Mouse (Mus musculus) limb, embryonic 14.5 days (tissue): ENCODE results near the gene Hs6st3. TPM values are rescaled to one million over a fixed set of nuclear protein-coding genes. Genes with fewer than 3 reads are reported as not detected.

ENCODE experiments used
- ATAC-seq: fragments of 200-750 bp; cut with Nextera tagmentation; 2 replicates; pipeline ENCODE4 v1.8.0; 2017; ENCODE audit warnings: low read depth, moderate number of reproducible peaks, moderate TSS enrichment; ENCODE audit not compliant: low FRiP score
- DNase-seq: peaks from one replicate; pipeline ENCODE4 v3.0.0-alpha.2; 2015; ENCODE audit warnings: low spot score
- H3K27ac ChIP-seq: fragments of 300-500 bp; sonication (generic); replicated peaks from 2 replicates; pipeline ENCODE4 v1.5.1; 2014; ENCODE audit warnings: low read depth, mild to moderate bottlenecking, low read length, moderate library complexity, mixed read lengths
- H3K27me3 ChIP-seq: fragments of 300-500 bp; sonication (generic); 2 replicates; pipeline ENCODE4 v1.6.1; 2014; ENCODE audit warnings: low read length, mixed read lengths; ENCODE audit not compliant: control insufficient read depth, insufficient read depth
- H3K36me3 ChIP-seq: fragments of 300-500 bp; sonication (generic); 2 replicates; pipeline ENCODE4 v1.6.1; 2014; ENCODE audit warnings: mild to moderate bottlenecking, low read length, moderate library complexity, mixed read lengths; ENCODE audit not compliant: control insufficient read depth, insufficient read depth
- H3K4me1 ChIP-seq: fragments of 300-500 bp; sonication (generic); 2 replicates; pipeline ENCODE4 v1.6.1; 2014; ENCODE audit warnings: antibody characterized with exemption, low read length, mixed read lengths; ENCODE audit not compliant: control insufficient read depth, insufficient read depth
- H3K4me2 ChIP-seq: fragments of 300-500 bp; sonication (generic); replicated peaks from 2 replicates; pipeline ENCODE4 v1.6.1; 2014; ENCODE audit warnings: low read depth, mild to moderate bottlenecking, low read length, moderate library complexity; ENCODE audit not compliant: severe bottlenecking
- H3K4me3 ChIP-seq: fragments of 300-500 bp; sonication (generic); replicated peaks from 2 replicates; pipeline ENCODE4 v1.5.1; 2014; ENCODE audit warnings: low read length
- H3K9ac ChIP-seq: fragments of 300-500 bp; sonication (generic); 2 replicates; pipeline ENCODE4 v1.6.1; 2014; ENCODE audit warnings: mild to moderate bottlenecking, low read depth, low read length, moderate library complexity; ENCODE audit not compliant: severe bottlenecking
- H3K9me3 ChIP-seq: fragments of 300-500 bp; sonication (generic); 2 replicates; pipeline ENCODE4 v1.6.1; 2016; ENCODE audit warnings: low read length; ENCODE audit not compliant: control insufficient read depth
- POLR2A ChIP-seq: fragments of 200-500 bp; IDR thresholded peaks from 2 replicates; pipeline ENCODE4 v1.8.0; 2012; ENCODE audit warnings: inconsistent platforms, mild to moderate bottlenecking, moderate library complexity, borderline replicate concordance; ENCODE audit not compliant: insufficient read depth, insufficient read length; ENCODE audit errors: extremely low read depth
- WGBS: fragments of 180-500 bp; shearing (Covaris S2); extraction: QIAGEN DNeasy Blood & Tissue Kit; methylation state at CpG from one replicate; pipeline ENCODE4 v1.1.7; 2014; 5-methylcytosine and 5-hydroxymethylcytosine counted together
- polyA plus RNA-seq, 2 experiments: library from polyadenylated mRNA; depleted of rRNA in 1 of 2; stranded (reverse) in 1 of 2; unstranded in 1 of 2; fragments of >200 nt; fragmentation: Nextera tagmentation in 1 of 2; extraction: Ambion mirVana in 1 of 2; gene quantifications; 2 replicates each; pipeline versions ENCODE4 v1.2.1 to v1.2.3; 2012 to 2014

Hs6st3 gene
- polyA plus RNA-seq, 2 experiments, result 0.43 to 0.89 TPM

DNA sequence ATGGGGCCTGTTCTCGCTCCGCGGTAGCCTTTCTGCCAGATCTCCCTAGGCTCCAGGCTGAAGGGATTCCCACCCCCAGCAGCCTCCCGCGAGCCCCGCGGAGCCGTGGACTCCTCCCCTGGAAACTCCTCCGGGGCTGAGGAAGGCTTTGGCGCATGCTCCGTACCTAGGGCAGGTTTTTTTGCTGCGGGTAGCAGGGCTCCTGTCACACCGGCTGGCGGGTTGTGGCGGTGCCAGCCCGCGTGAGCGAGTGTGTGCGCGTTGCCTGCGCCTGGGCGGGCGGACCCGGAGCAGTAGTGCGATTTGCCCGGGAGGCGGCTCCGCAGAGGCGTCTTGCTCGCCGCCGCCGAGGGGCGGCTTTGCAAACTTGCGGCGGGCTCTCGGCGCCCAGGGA, 632 bp upstream of the Hs6st3 start:
- no peak overlapping the region for H3K27ac ChIP-seq
- peak overlapping the region; percentile 68 for H3K4me3 ChIP-seq
- DNase-seq (peak; percentile 54), ATAC-seq (peak; percentile 81; the same call in 1 of the 2 replicates)
- H3K9ac ChIP-seq, result peak overlapping the region; percentile 60
- 1% methylated on average over 29 of the region's 38 CpGs for whole genome bisulfite sequencing
- peak overlapping the region; percentile 98 for H3K4me2 ChIP-seq
- no peaks in the 10 kb centered on the region for H3K9me3 ChIP-seq
- TF ChIP-seq POLR2A, result no peak
- no peaks in the 10 kb centered on the region for H3K36me3 ChIP-seq
- H3K4me1 ChIP-seq, result peaks cover 3% of the 10 kb centered on the region; the same call in 1 of the 2 replicates
- peaks cover 35% of the 10 kb centered on the region for H3K27me3 ChIP-seq

GRCm38 (mm10) chr14:119138786-119139100, 602 bp downstream of the Hs6st3 start:
- Histone ChIP-seq H3K9ac (peak overlapping the region; percentile 60; the same call in 1 of the 2 replicates), H3K27me3 (peaks cover 35% of the 10 kb centered on the region), H3K27ac (no peak overlapping the region), H3K4me3 (peak overlapping the region; percentile 68), H3K36me3 (no peaks in the 10 kb centered on the region), H3K9me3 (no peaks in the 10 kb centered on the region), H3K4me2 (peak overlapping the region; percentile 98), H3K4me1 (peaks cover 3% of the 10 kb centered on the region; the same call in 1 of the 2 replicates)
- DNase-seq (no peak), ATAC-seq (no peak)
- WGBS, result under 1% methylated on average over 19 of the region's 20 CpGs
- no peak for TF ChIP-seq POLR2A

- Histone ChIP-seq H3K4me3 (peak overlapping the region; percentile 68), H3K27me3 (peaks cover 35% of the 10 kb centered on the region), H3K4me1 (peaks cover 3% of the 10 kb centered on the region; the same call in 1 of the 2 replicates), H3K4me2 (peak overlapping the region; percentile 98), H3K9ac (no peak overlapping the region), H3K36me3 (no peaks in the 10 kb centered on the region), H3K27ac (no peak overlapping the region), H3K9me3 (no peaks in the 10 kb centered on the region)
- 45% methylated on average over 9 of the region's 9 CpGs for WGBS
- TF ChIP-seq POLR2A, result no peak
- DNase-seq (peak; percentile 7), ATAC-seq (no peak)
Measured at GRCm38 (mm10) chr14:119139381-119139950, 1.3 kb downstream of the Hs6st3 start.

- 57% methylated on average over 2 of the region's 2 CpGs for WGBS
- no peak overlapping the region for H3K4me2 ChIP-seq
Measured at GRCm38 (mm10) chr14:119153088-119153487, 14.9 kb downstream of the Hs6st3 start.

DNA sequence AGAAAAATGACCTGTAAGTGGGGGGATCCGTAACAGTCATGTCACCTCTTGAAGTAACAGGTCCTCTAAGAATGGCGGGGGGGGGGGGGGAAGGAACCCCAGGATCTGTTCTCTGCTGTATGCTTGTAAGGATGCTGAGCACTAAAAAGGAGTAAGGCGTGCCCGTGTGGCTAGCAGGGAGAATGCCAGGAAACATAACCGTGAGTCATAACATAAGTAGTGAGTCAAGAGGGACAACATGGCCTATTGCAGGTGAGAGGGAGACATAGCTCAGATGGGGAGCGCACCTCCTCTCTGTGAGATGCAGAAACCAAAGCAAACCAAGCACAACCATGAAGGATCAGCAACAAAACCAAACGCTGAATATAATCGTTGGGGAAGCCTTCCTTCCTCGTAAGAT, 55.8 kb downstream of the Hs6st3 start:
- no peak for TF ChIP-seq POLR2A
- no peaks in the 10 kb centered on the region for H3K27me3 ChIP-seq
- no peak overlapping the region for H3K9ac ChIP-seq
- ATAC-seq (no peak), DNase-seq (no peak)
- H3K27ac ChIP-seq, result no peak overlapping the region
- H3K4me2 ChIP-seq, result no peak overlapping the region
- WGBS, result 86% methylated on average over 9 of the region's 9 CpGs
- no peak overlapping the region for H3K4me3 ChIP-seq
- no peaks in the 10 kb centered on the region for H3K9me3 ChIP-seq
- H3K36me3 ChIP-seq, result no peaks in the 10 kb centered on the region
- H3K4me1 ChIP-seq, result no peaks in the 10 kb centered on the region

More at GRCm38 (mm10) chr14:119153088-119153487, 14.9 kb downstream of the Hs6st3 start:
- TF ChIP-seq POLR2A, result no peak
- no peak overlapping the region for H3K9ac ChIP-seq
- H3K27ac ChIP-seq, result no peak overlapping the region
- ATAC-seq (no peak), DNase-seq (no peak)
- H3K4me1 ChIP-seq, result no peaks in the 10 kb centered on the region
- no peaks in the 10 kb centered on the region for H3K27me3 ChIP-seq
- no peaks in the 10 kb centered on the region for H3K36me3 ChIP-seq
- peaks cover 12% of the 10 kb centered on the region for H3K9me3 ChIP-seq
- H3K4me3 ChIP-seq, result no peak overlapping the region

- Histone ChIP-seq H3K27me3 (no peaks in the 10 kb centered on the region), H3K9me3 (no peaks in the 10 kb centered on the region), H3K4me2 (no peak overlapping the region), H3K4me1 (no peaks in the 10 kb centered on the region), H3K4me3 (no peak overlapping the region), H3K27ac (no peak overlapping the region), H3K9ac (no peak overlapping the region), H3K36me3 (no peaks in the 10 kb centered on the region)
- WGBS, result 86% methylated on average over 7 of the region's 7 CpGs
- no peak for ATAC-seq
- no peak for TF ChIP-seq POLR2A
- no peak for DNase-seq
Measured at GRCm38 (mm10) chr14:119203508-119203907, 65.4 kb downstream of the Hs6st3 start.
